Mouse (Mus musculus) hindbrain, embryonic 14.5 days (tissue): ENCODE data around the gene Acat1. TPM values are rescaled to one million over a fixed set of nuclear protein-coding genes. Genes with fewer than 3 reads are reported as not detected.
A peak's percentile ranks its signal among the peaks of the same experiment; 100 is the strongest.

Source experiments
- ATAC-seq: fragments of 200-750 bp; cut with Nextera tagmentation; 2 replicates; pipeline ENCODE4 v1.8.0; 2017; ENCODE audit warnings: moderate number of reproducible peaks, mild to moderate bottlenecking, moderate TSS enrichment, moderate library complexity; ENCODE audit not compliant: low FRiP score
- DNase-seq: peaks from one replicate; pipeline ENCODE4 v3.0.0-alpha.2; 2015; ENCODE audit warnings: low spot score
- H3K27ac ChIP-seq: fragments of 300-500 bp; sonication (generic); 2 replicates; pipeline ENCODE4 v1.5.1; 2014; ENCODE audit warnings: mild to moderate bottlenecking, moderate library complexity
- H3K27me3 ChIP-seq: fragments of 300-500 bp; sonication (generic); 2 replicates; pipeline ENCODE4 v1.6.1; 2014; ENCODE audit warnings: mild to moderate bottlenecking, low read length, mixed read lengths; ENCODE audit not compliant: control insufficient read depth, insufficient read depth
- H3K36me3 ChIP-seq: fragments of 300-500 bp; sonication (generic); replicated peaks from 2 replicates; pipeline ENCODE4 v1.6.1; 2014; ENCODE audit not compliant: control insufficient read depth, insufficient read depth
- H3K4me1 ChIP-seq: fragments of 300-500 bp; sonication (generic); replicated peaks from 2 replicates; pipeline ENCODE4 v1.6.1; 2014; ENCODE audit warnings: antibody characterized with exemption, low read length, mixed read lengths; ENCODE audit not compliant: control insufficient read depth, insufficient read depth
- H3K4me2 ChIP-seq: fragments of 300-500 bp; sonication (generic); replicated peaks from 2 replicates; pipeline ENCODE4 v1.6.1; 2014; ENCODE audit warnings: mild to moderate bottlenecking, moderate library complexity
- H3K4me3 ChIP-seq: fragments of 300-500 bp; sonication (generic); replicated peaks from 2 replicates; pipeline ENCODE4 v1.5.1; 2014; ENCODE audit warnings: mild to moderate bottlenecking, low read length
- H3K9ac ChIP-seq: fragments of 300-500 bp; sonication (generic); 2 replicates; pipeline ENCODE4 v1.6.1; 2014
- H3K9me3 ChIP-seq: fragments of 300-500 bp; sonication (generic); 2 replicates; pipeline ENCODE4 v1.6.1; 2016; ENCODE audit warnings: low read length; ENCODE audit not compliant: control insufficient read depth
- WGBS: fragments of 180-500 bp; shearing (Covaris S2); extraction: QIAGEN DNeasy Blood & Tissue Kit; methylation state at CpG from one replicate; pipeline ENCODE4 v1.1.7; 2014; 5-methylcytosine and 5-hydroxymethylcytosine counted together
- polyA plus RNA-seq: library from polyadenylated mRNA; unstranded; fragments of >200 nt; fragmentation: Nextera tagmentation; extraction: Ambion mirVana; gene quantifications from 2 replicates; pipeline ENCODE4 v1.2.1, GENCODE M21; 2014

The Acat1 gene
- 168 and 208 TPM in 2 replicates for polyA plus RNA-seq

- Histone ChIP-seq H3K4me1 (peaks cover 10% of the 10 kb centered on the region), H3K9me3 (no peaks in the 10 kb centered on the region), H3K9ac (peak within 1 kb of the TSS; percentile 84), H3K27ac (peak within 1 kb of the TSS; percentile 82), H3K4me3 (peak within 1 kb of the TSS; percentile 72), H3K36me3 (peaks cover 10% of the 10 kb centered on the region), H3K27me3 (no peaks in the 10 kb centered on the region), H3K4me2 (peak within 1 kb of the TSS; percentile 75)
- 4% methylated on average over 52 of the region's 52 CpGs for WGBS
- ATAC-seq (peak; percentile 99), DNase-seq (peak; percentile 97)
Measured at GRCm38 (mm10) chr9:53609968-53610781, at the start of gene Acat1. Acat1 (minus strand) TSS chr9:53610382.

GRCm38 (mm10) chr9:53634796-53635195 is 24.6 kb upstream of the Acat1 start:
- 93% methylated on average over 6 of the region's 6 CpGs for WGBS
- Histone ChIP-seq H3K9me3 (no peaks in the 10 kb centered on the region), H3K9ac (no peak overlapping the region), H3K27ac (no peak overlapping the region), H3K27me3 (no peaks in the 10 kb centered on the region), H3K4me1 (no peaks in the 10 kb centered on the region), H3K4me3 (no peak overlapping the region), H3K4me2 (no peak overlapping the region), H3K36me3 (peaks cover 90% of the 10 kb centered on the region)
- no peak for ATAC-seq
- no peak for DNase-seq

GRCm38 (mm10) chr9:53615246-53615645 is 5.1 kb upstream of the Acat1 start:
- Histone ChIP-seq H3K4me1 (no peaks in the 10 kb centered on the region), H3K9ac (no peak overlapping the region), H3K36me3 (peaks cover 54% of the 10 kb centered on the region), H3K4me2 (no peak overlapping the region), H3K9me3 (no peaks in the 10 kb centered on the region), H3K27ac (no peak overlapping the region), H3K27me3 (no peaks in the 10 kb centered on the region), H3K4me3 (no peak overlapping the region)
- no peak for ATAC-seq
- WGBS: 88% methylated on average over 8 of the region's 8 CpGs
- no peak for DNase-seq

GRCm38 (mm10) chr9:53614286-53614685 is 4.1 kb upstream of the Acat1 start:
- ATAC-seq (no peak), DNase-seq (no peak)
- no peak overlapping the region for H3K4me2 ChIP-seq
- WGBS: 87% methylated on average over 4 of the region's 4 CpGs
- H3K4me1 ChIP-seq: peaks cover 3% of the 10 kb centered on the region
- H3K4me3 ChIP-seq: no peak overlapping the region
- H3K9me3 ChIP-seq: no peaks in the 10 kb centered on the region
- H3K36me3 ChIP-seq: peaks cover 45% of the 10 kb centered on the region
- no peak overlapping the region for H3K9ac ChIP-seq
- no peak overlapping the region for H3K27ac ChIP-seq
- no peaks in the 10 kb centered on the region for H3K27me3 ChIP-seq

- no peak for DNase-seq
- no peak for ATAC-seq
- WGBS: 74% methylated on average over 12 of the region's 12 CpGs
Measured at GRCm38 (mm10) chr9:53609306-53609967, 745 bp downstream of the Acat1 start.

GRCm38 (mm10) chr9:53607816-53608215 is 2.4 kb downstream of the Acat1 start:
- ATAC-seq (no peak), DNase-seq (no peak)
- Histone ChIP-seq H3K36me3 (no peaks in the 10 kb centered on the region), H3K9ac (no peak overlapping the region), H3K27me3 (no peaks in the 10 kb centered on the region), H3K9me3 (no peaks in the 10 kb centered on the region), H3K4me2 (no peak overlapping the region), H3K27ac (no peak overlapping the region), H3K4me3 (no peak overlapping the region), H3K4me1 (peaks cover 10% of the 10 kb centered on the region)
- WGBS: 93% methylated on average over 4 of the region's 4 CpGs

More at GRCm38 (mm10) chr9:53609306-53609967, 745 bp downstream of the Acat1 start:
- peak overlapping the region; percentile 84 for H3K9ac ChIP-seq
- H3K27me3 ChIP-seq: no peaks in the 10 kb centered on the region
- peaks cover 3% of the 10 kb centered on the region; the same call in 1 of the 2 replicates for H3K36me3 ChIP-seq
- H3K4me2 ChIP-seq: peak overlapping the region; percentile 75
- H3K27ac ChIP-seq: peak overlapping the region; percentile 82
- peaks cover 10% of the 10 kb centered on the region for H3K4me1 ChIP-seq
- H3K9me3 ChIP-seq: no peaks in the 10 kb centered on the region
- peak overlapping the region; percentile 72 for H3K4me3 ChIP-seq

- over 99% methylated on average over 3 of the region's 3 CpGs for WGBS
- no peaks in the 10 kb centered on the region for H3K27me3 ChIP-seq
- no peak for ATAC-seq
Measured at GRCm38 (mm10) chr9:53607192-53607591, 3.0 kb downstream of the Acat1 start.

GRCm38 (mm10) chr9:53604954-53605353 is 5.2 kb downstream of the Acat1 start:
- ATAC-seq: no peak

More at GRCm38 (mm10) chr9:53607192-53607591, 3.0 kb downstream of the Acat1 start:
- H3K9ac ChIP-seq: no peak overlapping the region
- H3K27ac ChIP-seq: no peak overlapping the region
- no peak overlapping the region for H3K4me2 ChIP-seq
- H3K4me1 ChIP-seq: peaks cover 10% of the 10 kb centered on the region
- no peaks in the 10 kb centered on the region for H3K9me3 ChIP-seq
- DNase-seq: no peak
- peaks cover 1% of the 10 kb centered on the region; the same call in 1 of the 2 replicates for H3K36me3 ChIP-seq
- no peak overlapping the region for H3K4me3 ChIP-seq

GRCm38 (mm10) chr9:53603849-53604248 is 6.3 kb downstream of the Acat1 start:
- Histone ChIP-seq H3K27ac (no peak overlapping the region), H3K9ac (no peak overlapping the region), H3K4me2 (no peak overlapping the region), H3K4me3 (no peak overlapping the region), H3K4me1 (peaks cover 2% of the 10 kb centered on the region; the same call in 1 of the 2 replicates), H3K9me3 (no peaks in the 10 kb centered on the region), H3K36me3 (peaks cover 7% of the 10 kb centered on the region; the same call in 1 of the 2 replicates), H3K27me3 (no peaks in the 10 kb centered on the region)
- no peak for ATAC-seq
- WGBS: 85% methylated on average over 3 of the region's 3 CpGs
- no peak for DNase-seq

More at GRCm38 (mm10) chr9:53604954-53605353, 5.2 kb downstream of the Acat1 start:
- no peak overlapping the region for H3K27ac ChIP-seq
- H3K9me3 ChIP-seq: no peaks in the 10 kb centered on the region
- no peak overlapping the region for H3K4me2 ChIP-seq
- no peak overlapping the region for H3K9ac ChIP-seq
- no peak overlapping the region for H3K4me3 ChIP-seq
- 96% methylated on average over 5 of the region's 5 CpGs for WGBS
- peaks cover 10% of the 10 kb centered on the region for H3K4me1 ChIP-seq
- no peak for DNase-seq
- peaks cover 7% of the 10 kb centered on the region; the same call in 1 of the 2 replicates for H3K36me3 ChIP-seq
- no peaks in the 10 kb centered on the region for H3K27me3 ChIP-seq
